Mouse (Mus musculus) hindbrain, embryonic 11.5 days (tissue): ENCODE results near the gene Nfe2. TPM values are rescaled to one million over a fixed set of nuclear protein-coding genes. Genes with fewer than 3 reads are reported as not detected.

Experiments
- ATAC-seq: fragments of 200-750 bp; cut with Nextera tagmentation; 2 replicates; pipeline ENCODE4 v1.8.0; 2017; ENCODE audit warnings: mild to moderate bottlenecking, moderate TSS enrichment, moderate library complexity; ENCODE audit not compliant: low FRiP score
- DNase-seq: peaks from one replicate; pipeline ENCODE4 v3.0.0-alpha.2; 2015; ENCODE audit warnings: low spot score
- H3K27ac ChIP-seq: fragments of 300-500 bp; sonication (generic); 2 replicates; pipeline ENCODE4 v1.5.1; 2014; ENCODE audit warnings: mild to moderate bottlenecking, low read depth, low read length
- H3K27me3 ChIP-seq: fragments of 300-500 bp; sonication (generic); 2 replicates; pipeline ENCODE4 v1.6.1; 2014; ENCODE audit warnings: mild to moderate bottlenecking, low read length, moderate library complexity, mixed read lengths; ENCODE audit not compliant: control insufficient read depth, insufficient read depth
- H3K36me3 ChIP-seq: fragments of 300-500 bp; sonication (generic); 2 replicates; pipeline ENCODE4 v1.6.1; 2014; ENCODE audit warnings: mild to moderate bottlenecking, low read length, moderate library complexity, mixed read lengths; ENCODE audit not compliant: control insufficient read depth, insufficient read depth
- H3K4me1 ChIP-seq: fragments of 300-500 bp; sonication (generic); replicated peaks from 2 replicates; pipeline ENCODE4 v1.6.1; 2014; ENCODE audit warnings: low read length, mixed read lengths; ENCODE audit not compliant: control insufficient read depth, insufficient read depth
- H3K4me2 ChIP-seq: fragments of 300-500 bp; sonication (generic); replicated peaks from 2 replicates; pipeline ENCODE4 v1.6.1; 2014; ENCODE audit warnings: mild to moderate bottlenecking, low read depth, low read length
- H3K4me3 ChIP-seq: fragments of 300-500 bp; sonication (generic); 2 replicates; pipeline ENCODE4 v1.5.1; 2014; ENCODE audit warnings: low read depth, low read length
- H3K9ac ChIP-seq: fragments of 300-500 bp; sonication (generic); 2 replicates; pipeline ENCODE4 v1.6.1; 2014; ENCODE audit warnings: low read depth, low read length
- H3K9me3 ChIP-seq: fragments of 300-500 bp; sonication (generic); 2 replicates; pipeline ENCODE4 v1.6.1; 2016; ENCODE audit warnings: low read length; ENCODE audit not compliant: control insufficient read depth
- WGBS: fragments of 180-500 bp; shearing (Covaris S2); extraction: QIAGEN DNeasy Blood & Tissue Kit; methylation state at CpG from one replicate; pipeline ENCODE4 v1.1.7; 2014; 5-methylcytosine and 5-hydroxymethylcytosine counted together
- polyA plus RNA-seq: library from polyadenylated mRNA; unstranded; fragments of >200 nt; fragmentation: Nextera tagmentation; extraction: Ambion mirVana; gene quantifications from 2 replicates; pipeline ENCODE4 v1.2.1, GENCODE M21; 2014

The Nfe2 gene
- polyA plus RNA-seq, 1 experiment from 2014 or later, result 5.0 TPM

GRCm38 (mm10) chr15:103301547-103302340 is 43.5 kb upstream of the Nfe2 start:
- no peak overlapping the region for H3K4me3 ChIP-seq
- H3K4me2 ChIP-seq, result 0 out of 2 replicates have a peak overlapping the region, but pooled peaks have one; percentile 15
- WGBS, result 24% methylated on average over 5 of the region's 5 CpGs
- peak overlapping the region; percentile 46 for H3K9ac ChIP-seq
- peaks cover 65% of the 10 kb centered on the region for H3K4me1 ChIP-seq
- no peaks in the 10 kb centered on the region for H3K9me3 ChIP-seq
- no peak for DNase-seq
- ATAC-seq, result no peak
- no peaks in the 10 kb centered on the region for H3K36me3 ChIP-seq
- H3K27me3 ChIP-seq, result no peaks in the 10 kb centered on the region
- peak overlapping the region; percentile 97 for H3K27ac ChIP-seq

GRCm38 (mm10) chr15:103301046-103301445 is 42.8 kb upstream of the Nfe2 start:
- ATAC-seq, result no peak
- Histone ChIP-seq H3K9me3 (no peaks in the 10 kb centered on the region), H3K4me1 (peaks cover 65% of the 10 kb centered on the region), H3K36me3 (no peaks in the 10 kb centered on the region), H3K9ac (no peak overlapping the region; the same call in 1 of the 2 replicates), H3K27me3 (no peaks in the 10 kb centered on the region), H3K4me3 (no peak overlapping the region), H3K27ac (peak overlapping the region; percentile 97), H3K4me2 (no peak overlapping the region)
- DNase-seq, result peak; percentile 60
- WGBS, result 16% methylated on average over 2 of the region's 2 CpGs

- Histone ChIP-seq H3K36me3 (no peaks in the 10 kb centered on the region), H3K4me2 (peak overlapping the region; percentile 37; the same call in 1 of the 2 replicates), H3K9me3 (no peaks in the 10 kb centered on the region), H3K27me3 (no peaks in the 10 kb centered on the region), H3K27ac (peak overlapping the region; percentile 97), H3K4me3 (no peak overlapping the region), H3K9ac (peak overlapping the region; percentile 54), H3K4me1 (peaks cover 64% of the 10 kb centered on the region)
- 0% methylated on average over 2 of the region's 2 CpGs for WGBS
- peak; percentile 4; the same call in 1 of the 2 replicates for ATAC-seq
- peak; percentile 61 for DNase-seq
Measured at GRCm38 (mm10) chr15:103300560-103300959, 42.4 kb upstream of the Nfe2 start.

GRCm38 (mm10) chr15:103300067-103300471 is 41.9 kb upstream of the Nfe2 start:
- peaks cover 65% of the 10 kb centered on the region for H3K4me1 ChIP-seq
- ATAC-seq (peak; percentile 67), DNase-seq (peak; percentile 80)
- H3K4me2 ChIP-seq, result peak overlapping the region; percentile 37
- 2% methylated on average over 18 of the region's 18 CpGs for WGBS
- no peaks in the 10 kb centered on the region for H3K9me3 ChIP-seq
- no peaks in the 10 kb centered on the region for H3K36me3 ChIP-seq
- H3K27ac ChIP-seq, result peak overlapping the region; percentile 97
- peak overlapping the region; percentile 54 for H3K9ac ChIP-seq
- no peaks in the 10 kb centered on the region for H3K27me3 ChIP-seq
- H3K4me3 ChIP-seq, result peak overlapping the region; percentile 2

- Histone ChIP-seq H3K27me3 (no peaks in the 10 kb centered on the region), H3K9me3 (no peaks in the 10 kb centered on the region), H3K36me3 (no peaks in the 10 kb centered on the region), H3K9ac (peak overlapping the region; percentile 54), H3K27ac (peak overlapping the region; percentile 97), H3K4me2 (peak overlapping the region; percentile 37), H3K4me1 (peaks cover 65% of the 10 kb centered on the region), H3K4me3 (peak overlapping the region; percentile 2)
- DNase-seq, result no peak
- 42% methylated on average over 8 of the region's 8 CpGs for WGBS
- ATAC-seq, result 0 out of 2 replicates have a peak, but pooled peaks have one; percentile 2
Measured at GRCm38 (mm10) chr15:103299644-103300043, 41.4 kb upstream of the Nfe2 start.

- no peak for ATAC-seq
- H3K36me3 ChIP-seq, result no peaks in the 10 kb centered on the region
- H3K4me1 ChIP-seq, result peaks cover 60% of the 10 kb centered on the region
- 77% methylated on average over 5 of the region's 5 CpGs for WGBS
- no peak for DNase-seq
- peak overlapping the region; percentile 54 for H3K9ac ChIP-seq
- no peak overlapping the region for H3K4me2 ChIP-seq
- no peaks in the 10 kb centered on the region for H3K9me3 ChIP-seq
- H3K27ac ChIP-seq, result peak overlapping the region; percentile 97
- no peaks in the 10 kb centered on the region for H3K27me3 ChIP-seq
- no peak overlapping the region for H3K4me3 ChIP-seq
Measured at GRCm38 (mm10) chr15:103298861-103299616, 40.8 kb upstream of the Nfe2 start.

- WGBS, result 65% methylated on average over 3 of the region's 3 CpGs
- H3K27me3 ChIP-seq, result no peaks in the 10 kb centered on the region
Measured at GRCm38 (mm10) chr15:103298026-103298425, 39.8 kb upstream of the Nfe2 start.

GRCm38 (mm10) chr15:103297313-103297712 is 39.1 kb upstream of the Nfe2 start:
- no peaks in the 10 kb centered on the region for H3K27me3 ChIP-seq
- 0 out of 2 replicates have a peak, but pooled peaks cover 2% of the 10 kb centered on the region for H3K36me3 ChIP-seq
- H3K4me2 ChIP-seq, result no peak overlapping the region; the same call in 1 of the 2 replicates
- no peak for DNase-seq
- peak overlapping the region; percentile 97 for H3K27ac ChIP-seq
- H3K4me1 ChIP-seq, result peaks cover 49% of the 10 kb centered on the region
- H3K9ac ChIP-seq, result no peak overlapping the region; the same call in 1 of the 2 replicates
- H3K9me3 ChIP-seq, result no peaks in the 10 kb centered on the region
- no peak overlapping the region for H3K4me3 ChIP-seq
- ATAC-seq, result no peak
- WGBS, result 60% methylated on average over 6 of the region's 6 CpGs

More at GRCm38 (mm10) chr15:103298026-103298425, 39.8 kb upstream of the Nfe2 start:
- Histone ChIP-seq H3K9me3 (no peaks in the 10 kb centered on the region), H3K36me3 (0 out of 2 replicates have a peak, but pooled peaks cover 2% of the 10 kb centered on the region), H3K4me3 (0 out of 2 replicates have a peak overlapping the region, but pooled peaks have one; percentile 3), H3K27ac (peak overlapping the region; percentile 97), H3K4me1 (peaks cover 55% of the 10 kb centered on the region), H3K9ac (peak overlapping the region; percentile 11; the same call in 1 of the 2 replicates), H3K4me2 (no peak overlapping the region)
- ATAC-seq (no peak), DNase-seq (no peak)
